Mouse (Mus musculus) activated CD4-positive, CD25-positive, alpha-beta regulatory T cell, adult 9 weeks (primary cell): ENCODE results near the gene Olfr2. TPM values are rescaled to one million over a fixed set of nuclear protein-coding genes. Genes with fewer than 3 reads are reported as not detected.

Experiments
- polyA plus RNA-seq: library from polyadenylated mRNA; unstranded; fragments of 100-300 nt; shearing (Covaris generic); gene quantifications from one replicate; pipeline ENCODE4 v1.2.1, GENCODE M21; 2017

The Olfr2 gene
- not detected for polyA plus RNA-seq

DNA sequence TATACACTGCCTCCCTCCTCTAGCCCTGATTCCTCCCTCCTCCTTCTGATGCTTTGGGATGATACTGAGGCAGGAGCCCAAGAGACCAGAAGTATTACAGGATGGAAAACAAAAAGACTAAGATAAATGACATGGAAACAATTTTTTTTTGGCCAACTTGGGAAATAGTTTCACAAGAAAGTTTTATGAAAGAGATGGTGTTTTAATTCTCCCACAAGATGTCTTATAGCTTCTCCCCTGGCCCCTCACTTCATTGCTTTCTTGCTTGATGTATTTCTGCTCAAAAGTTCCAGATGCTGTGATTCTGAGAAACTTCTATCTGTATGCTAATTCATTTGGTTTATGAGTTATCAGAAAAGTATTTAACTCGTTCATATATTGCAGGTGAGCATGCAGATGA lies at the start of gene Olfr2:
Gene Olfr2 (minus strand): TSS at position 101 of the 400 bp plus-strand sequence.

DNA sequence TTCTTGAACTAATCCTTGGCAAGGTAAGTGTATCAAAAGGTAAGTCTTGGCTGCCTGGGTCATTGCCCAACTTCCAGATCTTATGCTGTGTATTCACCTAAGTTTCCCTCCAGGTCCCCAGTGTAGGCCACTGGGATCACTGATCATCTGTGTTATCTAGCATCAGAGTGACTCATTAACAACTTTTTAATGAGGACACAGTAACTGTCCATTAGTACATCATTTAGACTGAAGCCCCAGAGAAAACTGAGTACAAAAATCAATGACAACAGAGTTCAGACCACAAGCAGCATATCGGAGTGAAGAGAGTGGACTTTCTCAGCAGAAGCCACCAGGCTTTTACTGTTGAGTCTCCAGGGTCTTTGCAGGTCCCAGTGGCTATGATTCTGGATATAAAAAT lies 25.0 kb upstream of the Olfr2 start, which contains the start of gene Olfr713:
Gene Olfr713 (plus strand): TSS at position 301 of the 400 bp plus-strand sequence.

GRCm38 (mm10) chr7:106975353-106975752 lies 30.5 kb downstream of the Olfr2 start, which contains the start of gene Olfr711:
TSS of gene Olfr711 (minus strand) at chr7:106975453.

DNA sequence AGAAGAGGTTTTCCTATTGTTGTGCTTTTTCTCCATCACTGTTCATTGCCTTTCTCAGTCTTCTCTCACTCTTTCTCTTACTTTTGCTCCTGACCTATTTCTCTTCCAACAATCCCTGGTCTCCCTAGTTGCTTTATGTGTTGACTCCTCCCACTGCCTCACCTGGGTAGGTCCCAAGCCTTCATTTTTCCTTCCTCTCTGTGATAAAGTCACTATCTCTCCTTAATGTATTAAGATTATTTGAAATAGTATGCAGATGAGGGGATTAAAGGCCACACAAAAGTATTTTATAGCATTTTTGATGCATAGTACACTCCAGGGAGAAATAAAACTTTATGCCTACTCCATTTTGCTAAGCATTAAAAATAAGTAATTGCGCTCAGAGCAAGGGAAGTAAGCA lies 42.0 kb downstream of the Olfr2 start, which contains the start of gene Olfr6:
Gene Olfr6 (minus strand): TSS at position 101 of the 400 bp plus-strand sequence.

DNA sequence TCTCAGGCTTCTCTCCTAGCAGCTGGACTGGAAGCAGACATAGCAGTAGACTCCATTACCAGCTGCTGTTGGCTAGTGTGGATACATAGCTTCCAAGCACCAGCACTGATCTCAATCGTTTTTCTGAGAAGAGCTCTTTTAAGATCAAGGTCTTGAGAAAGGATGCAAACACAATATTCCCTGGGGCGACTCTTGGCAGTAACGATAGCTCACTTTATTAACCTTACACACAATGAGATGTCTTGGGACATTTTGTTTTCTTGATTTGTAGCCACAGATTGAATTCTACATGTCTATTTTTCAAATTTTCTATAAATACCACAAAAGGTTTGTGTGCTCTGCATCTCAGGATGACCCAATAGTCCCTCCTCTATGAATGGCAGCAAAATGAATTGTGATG lies 57.7 kb downstream of the Olfr2 start, which contains the start of gene Olfr710:
Gene Olfr710 (minus strand): TSS at position 101 of the 400 bp plus-strand sequence.

Other genes with a start within 250 kb of the Olfr2 start
- not detected for gene Olfr699, start 212.9 kb downstream of the Olfr2 start, polyA plus RNA-seq
- not detected for gene Olfr700, start 197.2 kb downstream of the Olfr2 start, polyA plus RNA-seq
- gene Olfr701, start 191.9 kb downstream of the Olfr2 start, polyA plus RNA-seq: not detected
- not detected for gene Olfr702, start 172.2 kb downstream of the Olfr2 start, polyA plus RNA-seq
- not detected for gene Olfr703, start 162.7 kb downstream of the Olfr2 start, polyA plus RNA-seq
- not detected for gene Olfr704, start 142.9 kb downstream of the Olfr2 start, polyA plus RNA-seq
- not detected for gene Olfr705, start 129.2 kb downstream of the Olfr2 start, polyA plus RNA-seq
- gene Olfr706, start 117.9 kb downstream of the Olfr2 start, polyA plus RNA-seq: not detected
- gene Olfr707, start 104.8 kb downstream of the Olfr2 start, polyA plus RNA-seq: not detected
- not detected for gene Olfr1532-ps1, start 98.1 kb downstream of the Olfr2 start, polyA plus RNA-seq
- not detected for gene Olfr709-ps1, start 73.9 kb downstream of the Olfr2 start, polyA plus RNA-seq
- not detected for gene Olfr710, start 57.8 kb downstream of the Olfr2 start, polyA plus RNA-seq
- gene Olfr6, start 42.1 kb downstream of the Olfr2 start, polyA plus RNA-seq: not detected
- gene Olfr711, start 30.6 kb downstream of the Olfr2 start, polyA plus RNA-seq: not detected
- gene Olfr713, start 25.1 kb upstream of the Olfr2 start, polyA plus RNA-seq: not detected
- gene Olfr714, start 64.9 kb upstream of the Olfr2 start, polyA plus RNA-seq: not detected
- not detected for gene Olfr17, start 87.1 kb upstream of the Olfr2 start, polyA plus RNA-seq
- not detected for gene Olfr715b, start 104.3 kb upstream of the Olfr2 start, polyA plus RNA-seq
- not detected for gene Olfr715, start 125.0 kb upstream of the Olfr2 start, polyA plus RNA-seq
- not detected for gene Olfr716, start 132.3 kb upstream of the Olfr2 start, polyA plus RNA-seq
- gene Nlrp14, start 160.9 kb upstream of the Olfr2 start, polyA plus RNA-seq: not detected
- not detected for gene Rbmxl2, start 203.4 kb upstream of the Olfr2 start, polyA plus RNA-seq